Mouse (Mus musculus): Measurements from ENCODE around the gene Tmem60. TPM values are rescaled to one million over a fixed set of nuclear protein-coding genes. Genes with fewer than 3 reads are reported as not detected.

Gene Tmem60
- polyA plus RNA-seq (2012; rRNA removed; ENCODE audit: low replicate concordance): 5.2 and 13.6 TPM in 2 replicates

DNA sequence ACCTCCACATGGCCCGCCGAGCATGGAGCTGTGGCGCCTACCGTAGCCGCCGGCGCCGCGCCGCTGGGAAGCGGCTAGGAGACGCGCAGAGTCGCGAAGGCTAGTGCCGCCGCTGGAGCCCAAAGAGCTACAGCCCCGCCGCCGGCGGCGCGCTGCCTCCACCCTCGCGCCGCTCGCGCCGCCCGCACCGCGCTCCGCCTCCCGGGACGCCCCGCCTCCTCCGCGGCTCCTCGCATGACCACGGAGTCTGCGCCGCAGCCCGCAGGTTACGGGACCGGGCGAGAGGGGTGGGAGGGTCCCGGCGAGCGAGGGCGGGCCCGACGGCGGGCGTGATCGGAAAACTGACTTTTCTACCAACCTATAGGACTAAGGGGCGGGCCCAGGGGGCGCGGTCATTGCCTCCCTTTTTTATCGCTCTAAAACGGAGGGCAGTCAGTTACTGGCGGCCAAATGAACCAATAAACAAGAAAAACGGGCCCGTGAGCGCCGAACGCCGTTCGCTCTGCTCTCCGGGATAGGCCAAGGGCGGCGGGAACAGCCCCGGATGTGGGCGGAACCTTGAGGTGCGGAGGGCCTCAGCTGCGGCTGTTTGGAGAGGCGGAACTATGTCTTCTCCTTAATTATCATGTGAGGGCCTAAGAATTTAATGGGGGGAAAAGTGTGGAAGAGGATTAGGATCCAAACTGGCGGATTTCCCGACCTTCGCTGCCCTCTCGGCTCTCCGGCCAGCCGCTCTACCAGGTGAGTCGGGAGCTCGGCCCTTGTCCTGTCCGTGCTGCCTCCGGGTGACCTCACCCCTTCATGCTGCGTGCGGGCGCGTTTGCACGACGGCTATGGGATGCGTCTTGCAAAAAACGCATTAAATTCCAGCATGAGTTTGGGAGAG, at the start of gene Tmem60, which contains the start of gene Phtf2:
Tmem60 (plus strand) TSS at position 277 of the 886 bp plus-strand sequence.
Phtf2 (minus strand) TSS at position 210 of the 886 bp plus-strand sequence.

Other genes with a start within 250 kb of the Tmem60 start
- 1.7 and 12.1 TPM in 2 replicates for gene Phtf2, start 67 bp upstream of the Tmem60 start, polyA plus RNA-seq (2012; rRNA removed; ENCODE audit: low replicate concordance)
- 5.1 and 6.3 TPM in 2 replicates for gene Rsbn1l, start 74.2 kb downstream of the Tmem60 start, polyA plus RNA-seq (2012; rRNA removed; ENCODE audit: low replicate concordance)
- gene Ptpn12, start 173.7 kb downstream of the Tmem60 start, polyA plus RNA-seq (2012; rRNA removed; ENCODE audit: low replicate concordance): 27.2 and 29.8 TPM in 2 replicates

All from mammary gland, adult 2 months (tissue).